Mouse (Mus musculus) C2C12 (cell line): ENCODE data around the gene Dennd5a. TPM values are rescaled to one million over a fixed set of nuclear protein-coding genes. Genes with fewer than 3 reads are reported as not detected.

Experiments used
- H3K27me3 ChIP-seq: one replicate; pipeline ENCODE4 v1.6.1; 2011; ENCODE audit not compliant: control insufficient read depth, insufficient read depth, insufficient read length
- H3K36me3 ChIP-seq: one replicate; pipeline ENCODE4 v1.6.1; 2011; ENCODE audit not compliant: control insufficient read depth, insufficient read depth
- H3K4me3 ChIP-seq: one replicate; pipeline ENCODE4 v1.5.1; 2011; ENCODE audit warnings: mild to moderate bottlenecking, control low read depth; ENCODE audit not compliant: poor library complexity, insufficient read depth, severe bottlenecking
- H3K79me2 ChIP-seq: one replicate; pipeline ENCODE4 v1.6.1; 2011; ENCODE audit not compliant: control insufficient read depth, insufficient read depth
- H3K79me3 ChIP-seq: one replicate; pipeline ENCODE4 v1.6.1; 2011; ENCODE audit warnings: low read depth, control low read depth
- H3ac ChIP-seq: one replicate; pipeline ENCODE3; 2011; ENCODE audit warnings: low read depth; ENCODE audit not compliant: control insufficient read depth, insufficient read length
- CEBPB ChIP-seq: IDR thresholded peaks from one replicate; pipeline ENCODE4 v1.6.1; 2011; ENCODE audit warnings: low read depth, mild to moderate bottlenecking, control low read depth, moderate library complexity
- CTCF ChIP-seq: IDR thresholded peaks from one replicate; pipeline ENCODE4 v1.5.1; 2011; ENCODE audit not compliant: control insufficient read depth, insufficient read depth, insufficient read length
- FOSL1 ChIP-seq: IDR thresholded peaks from one replicate; pipeline ENCODE4 v1.8.0; 2011; ENCODE audit warnings: mild to moderate bottlenecking, low read length; ENCODE audit not compliant: poor library complexity, insufficient read depth, severe bottlenecking
- MAX ChIP-seq: IDR thresholded peaks from one replicate; pipeline ENCODE4 v1.6.1; 2011; ENCODE audit warnings: mild to moderate bottlenecking, control low read depth
- MYOD1 ChIP-seq: IDR thresholded peaks from one replicate; pipeline ENCODE4 v1.6.1; 2011; ENCODE audit warnings: low read depth; ENCODE audit not compliant: control insufficient read depth, insufficient read length
- MYOG ChIP-seq: IDR thresholded peaks from one replicate; pipeline ENCODE4 v1.6.1; 2011; ENCODE audit not compliant: control insufficient read depth, insufficient read length; ENCODE audit errors: extremely low read depth
- USF1 ChIP-seq: IDR thresholded peaks from one replicate; pipeline ENCODE4 v1.6.1; 2011; ENCODE audit warnings: low read depth, mild to moderate bottlenecking, control low read depth, moderate library complexity
- polyA plus RNA-seq: library from polyadenylated mRNA; unstranded; fragments of >200 nt; fragmentation: generic; extraction: Trizol; gene quantifications from one replicate; pipeline ENCODE4 v1.2.1, GENCODE M21; 2012; ENCODE audit warnings: missing spikeins

The Dennd5a gene
- polyA plus RNA-seq, 1 experiment: 46.2 TPM

GRCm38 (mm10) chr7:109951297-109951696, 9.0 kb downstream of the Dennd5a start:
- H3ac ChIP-seq: no peak overlapping the region
- H3K79me3 ChIP-seq: peaks cover 76% of the 10 kb centered on the region
- peaks cover 100% of the 10 kb centered on the region for H3K79me2 ChIP-seq
- TF ChIP-seq MYOD1 (no peak), CTCF (no peak), MYOG (no peak), CEBPB (no peak), MAX (no peak)
- H3K36me3 ChIP-seq: no peaks in the 10 kb centered on the region
- no peak overlapping the region for H3K4me3 ChIP-seq
- H3K27me3 ChIP-seq: no peaks in the 10 kb centered on the region

GRCm38 (mm10) chr7:109944421-109945034, 15.7 kb downstream of the Dennd5a start:
- no peaks in the 10 kb centered on the region for H3K36me3 ChIP-seq
- peaks cover 96% of the 10 kb centered on the region for H3K79me2 ChIP-seq
- no peak overlapping the region for H3K4me3 ChIP-seq
- H3ac ChIP-seq: no peak overlapping the region
- TF ChIP-seq FOSL1 (no peak), MAX (no peak), USF1 (no peak), CEBPB (no peak), MYOD1 (no peak), CTCF (no peak), MYOG (no peak)
- no peaks in the 10 kb centered on the region for H3K27me3 ChIP-seq
- peaks cover 58% of the 10 kb centered on the region for H3K79me3 ChIP-seq

GRCm38 (mm10) chr7:109929628-109930027, 30.6 kb downstream of the Dennd5a start:
- Histone ChIP-seq H3K79me2 (no peaks in the 10 kb centered on the region), H3K4me3 (no peak overlapping the region), H3K79me3 (no peaks in the 10 kb centered on the region), H3K36me3 (peaks cover 31% of the 10 kb centered on the region), H3K27me3 (no peaks in the 10 kb centered on the region), H3ac (no peak overlapping the region)
- TF ChIP-seq MYOD1: no peak
- no peak for TF ChIP-seq CTCF
- no peak for TF ChIP-seq USF1
- TF ChIP-seq CEBPB: no peak
- TF ChIP-seq MAX: no peak
- TF ChIP-seq MYOG: no peak

GRCm38 (mm10) chr7:109928365-109928764, 31.9 kb downstream of the Dennd5a start:
- TF ChIP-seq CTCF (no peak), CEBPB (no peak), USF1 (no peak), MYOG (no peak), MAX (no peak), MYOD1 (no peak), FOSL1 (no peak)
- Histone ChIP-seq H3K4me3 (no peak overlapping the region), H3K36me3 (peaks cover 21% of the 10 kb centered on the region), H3K79me2 (no peaks in the 10 kb centered on the region), H3K79me3 (no peaks in the 10 kb centered on the region), H3ac (no peak overlapping the region), H3K27me3 (no peaks in the 10 kb centered on the region)

- H3K4me3 ChIP-seq: no peak overlapping the region
- no peaks in the 10 kb centered on the region for H3K27me3 ChIP-seq
- no peaks in the 10 kb centered on the region for H3K79me2 ChIP-seq
- TF ChIP-seq MYOG (no peak), MAX (no peak), CTCF (no peak), USF1 (no peak), CEBPB (no peak), FOSL1 (no peak), MYOD1 (no peak)
- peaks cover 20% of the 10 kb centered on the region for H3K36me3 ChIP-seq
- no peak overlapping the region for H3ac ChIP-seq
- H3K79me3 ChIP-seq: no peaks in the 10 kb centered on the region
Measured at GRCm38 (mm10) chr7:109924965-109925364, 35.3 kb downstream of the Dennd5a start.

GRCm38 (mm10) chr7:109922889-109923288, 37.4 kb downstream of the Dennd5a start:
- TF ChIP-seq MYOG (no peak), MYOD1 (no peak), MAX (no peak), CTCF (no peak), CEBPB (no peak), USF1 (no peak), FOSL1 (no peak)
- no peak overlapping the region for H3K4me3 ChIP-seq

More at GRCm38 (mm10) chr7:109922889-109923288, 37.4 kb downstream of the Dennd5a start:
- H3K79me3 ChIP-seq: no peaks in the 10 kb centered on the region
- H3K79me2 ChIP-seq: no peaks in the 10 kb centered on the region
- no peak overlapping the region for H3ac ChIP-seq
- no peaks in the 10 kb centered on the region for H3K27me3 ChIP-seq
- H3K36me3 ChIP-seq: peaks cover 18% of the 10 kb centered on the region
